Mouse (Mus musculus) liver, embryonic 13.5 days (tissue): ENCODE data around the gene Adh5. TPM values are rescaled to one million over a fixed set of nuclear protein-coding genes. Genes with fewer than 3 reads are reported as not detected.
"Not testable (repeated sequence)": the region's sequence is repeated elsewhere in the genome, so short reads cannot be mapped to it uniquely, and the experiment has no call there.

ENCODE experiments used
- ATAC-seq: fragments of 200-750 bp; cut with Nextera tagmentation; 2 replicates; pipeline ENCODE4 v1.8.0; 2017; ENCODE audit warnings: low read depth, mild to moderate bottlenecking, moderate number of reproducible peaks, moderate library complexity
- DNase-seq: peaks from one replicate; pipeline ENCODE4 v3.0.0; 2022
- H3K27ac ChIP-seq: fragments of 300-500 bp; sonication (generic); 2 replicates; pipeline ENCODE4 v1.5.1; 2015; ENCODE audit warnings: moderate library complexity, mild to moderate bottlenecking, inconsistent platforms
- H3K27me3 ChIP-seq: fragments of 300-500 bp; sonication (generic); 2 replicates; pipeline ENCODE4 v1.6.1; 2015; ENCODE audit warnings: mild to moderate bottlenecking, inconsistent platforms
- H3K36me3 ChIP-seq: fragments of 300-500 bp; sonication (generic); 2 replicates; pipeline ENCODE4 v1.6.1; 2015; ENCODE audit warnings: mild to moderate bottlenecking, inconsistent platforms
- H3K4me1 ChIP-seq: fragments of 300-500 bp; sonication (generic); replicated peaks from 2 replicates; pipeline ENCODE4 v1.6.1; 2015; ENCODE audit warnings: inconsistent platforms
- H3K4me2 ChIP-seq: fragments of 300-500 bp; sonication (generic); 2 replicates; pipeline ENCODE4 v1.6.1; 2015; ENCODE audit warnings: inconsistent platforms, mild to moderate bottlenecking, moderate library complexity
- H3K4me3 ChIP-seq: fragments of 300-500 bp; sonication (generic); replicated peaks from 2 replicates; pipeline ENCODE4 v1.5.1; 2015; ENCODE audit warnings: mild to moderate bottlenecking, inconsistent platforms
- H3K9ac ChIP-seq: fragments of 300-500 bp; sonication (generic); 2 replicates; pipeline ENCODE4 v1.6.1; 2015; ENCODE audit warnings: mild to moderate bottlenecking, inconsistent platforms
- H3K9me3 ChIP-seq: fragments of 300-500 bp; sonication (generic); replicated peaks from 2 replicates; pipeline ENCODE4 v1.6.1; 2016; ENCODE audit warnings: inconsistent platforms
- WGBS: fragments of 180-500 bp; shearing (Covaris S2); methylation state at CpG from one replicate; pipeline ENCODE4 v1.1.7; 2015; ENCODE audit not compliant: insufficient replicate concordance; 5-methylcytosine and 5-hydroxymethylcytosine counted together
- polyA plus RNA-seq: library from polyadenylated mRNA; unstranded; fragments of >200 nt; fragmentation: Nextera tagmentation; extraction: Ambion mirVana; gene quantifications from 2 replicates; pipeline ENCODE4 v1.2.1, GENCODE M21; 2015

Gene Adh5
- polyA plus RNA-seq, 1 experiment from 2014 or later: 89.4 TPM

- no peak overlapping the region for H3K4me3 ChIP-seq
- peaks cover 4% of the 10 kb centered on the region; the same call in 1 of the 2 replicates for H3K4me1 ChIP-seq
- no peak overlapping the region for H3K9ac ChIP-seq
- ATAC-seq: no peak
- H3K4me2 ChIP-seq: no peak overlapping the region
- H3K36me3 ChIP-seq: peaks cover 95% of the 10 kb centered on the region
- WGBS: 78% methylated on average over 3 of the region's 3 CpGs
- DNase-seq: no peak
- no peaks in the 10 kb centered on the region for H3K9me3 ChIP-seq
- no peak overlapping the region for H3K27ac ChIP-seq
- H3K27me3 ChIP-seq: no peaks in the 10 kb centered on the region
These were observed 18.9 kb downstream of the Adh5 start for GRCm38 (mm10) chr3:138461832-138462231.

DNA sequence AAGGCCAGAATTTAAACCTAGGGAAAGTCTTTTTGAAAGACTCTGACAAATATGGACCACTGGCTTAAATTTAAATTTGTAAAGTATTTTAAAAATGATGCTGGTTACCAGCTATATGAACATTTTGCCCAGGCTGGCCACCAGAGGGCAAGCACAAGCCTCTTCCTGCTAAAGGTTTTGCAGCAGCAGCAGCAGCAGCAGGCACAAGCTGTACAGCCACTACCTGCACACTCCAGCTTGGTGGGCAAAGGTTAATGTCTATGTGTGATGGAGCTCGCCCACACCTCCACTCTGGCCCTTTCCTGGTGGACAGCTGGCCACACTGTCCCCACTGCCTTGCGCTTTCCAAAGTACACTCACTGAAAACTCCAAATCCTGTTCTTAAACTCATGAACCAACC lies 20.2 kb downstream of the Adh5 start:
- Histone ChIP-seq H3K9ac (no peak overlapping the region), H3K4me2 (no peak overlapping the region), H3K27ac (no peak overlapping the region), H3K27me3 (no peaks in the 10 kb centered on the region), H3K4me1 (peaks cover 4% of the 10 kb centered on the region; the same call in 1 of the 2 replicates), H3K4me3 (no peak overlapping the region), H3K9me3 (no peaks in the 10 kb centered on the region), H3K36me3 (peaks cover 93% of the 10 kb centered on the region)
- ATAC-seq (peak; percentile 67), DNase-seq (no peak)
- 66% methylated on average over 2 of the region's 2 CpGs for WGBS

- Histone ChIP-seq H3K36me3 (peaks cover 93% of the 10 kb centered on the region), H3K9me3 (no peaks in the 10 kb centered on the region), H3K4me1 (peaks cover 4% of the 10 kb centered on the region; the same call in 1 of the 2 replicates), H3K27me3 (no peaks in the 10 kb centered on the region), H3K27ac (0 out of 2 replicates have a peak overlapping the region, but pooled peaks have one; percentile 13), H3K4me2 (no peak overlapping the region), H3K4me3 (no peak overlapping the region), H3K9ac (no peak overlapping the region)
- 81% methylated on average over 6 of the region's 6 CpGs for WGBS
- DNase-seq (no peak), ATAC-seq (peak; percentile 38)
These were observed 20.9 kb downstream of the Adh5 start for GRCm38 (mm10) chr3:138463807-138464206.

DNA sequence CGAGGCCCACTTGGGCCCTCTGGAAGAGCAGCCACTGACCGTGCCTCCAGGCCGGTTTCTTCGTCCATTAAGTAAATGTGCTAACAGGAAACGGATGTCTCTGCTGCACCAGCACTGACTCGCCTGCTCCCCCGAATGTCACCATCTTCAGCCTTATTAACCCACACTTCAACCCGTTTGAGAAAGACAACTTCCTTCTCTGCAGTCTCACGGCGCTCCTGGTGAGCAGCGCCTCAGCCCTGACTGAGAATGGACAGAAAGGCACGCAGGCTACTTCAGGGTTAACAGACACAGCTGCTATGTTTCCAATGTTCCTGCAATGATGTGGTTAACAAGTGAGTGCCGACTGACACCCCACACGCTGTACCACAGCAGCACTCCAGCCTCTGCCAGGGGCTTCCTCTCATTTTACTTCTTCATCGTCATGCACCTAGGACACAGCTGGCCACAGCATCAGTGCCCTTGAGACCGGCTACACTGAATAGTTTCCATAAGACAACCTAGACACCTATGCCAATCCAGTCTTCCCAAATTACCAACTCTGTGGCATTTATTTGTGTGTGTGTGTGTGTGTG lies 21.8 kb downstream of the Adh5 start:
- no peak overlapping the region for H3K27ac ChIP-seq
- H3K4me1 ChIP-seq: peaks cover 4% of the 10 kb centered on the region; the same call in 1 of the 2 replicates
- WGBS: 70% methylated on average over 16 of the region's 16 CpGs

GRCm38 (mm10) chr3:138466656-138467055 lies 23.8 kb downstream of the Adh5 start:
- not testable (repeated sequence) for H3K9ac ChIP-seq, H3K27ac ChIP-seq, H3K4me2 ChIP-seq, H3K9me3 ChIP-seq, H3K4me1 ChIP-seq, DNase-seq, H3K27me3 ChIP-seq, ATAC-seq, H3K4me3 ChIP-seq
- 90% methylated on average over 1 of the region's 1 CpGs for WGBS
- peaks cover 90% of the 10 kb centered on the region for H3K36me3 ChIP-seq

More for the DNA sequence above, 21.8 kb downstream of the Adh5 start:
- H3K4me3 ChIP-seq: no peak overlapping the region
- peaks cover 95% of the 10 kb centered on the region for H3K36me3 ChIP-seq
- H3K4me2 ChIP-seq: no peak overlapping the region
- peak; percentile 18; the same call in 1 of the 2 replicates for ATAC-seq
- no peak for DNase-seq
- no peaks in the 10 kb centered on the region for H3K27me3 ChIP-seq
- H3K9me3 ChIP-seq: no peaks in the 10 kb centered on the region
- no peak overlapping the region for H3K9ac ChIP-seq

DNA sequence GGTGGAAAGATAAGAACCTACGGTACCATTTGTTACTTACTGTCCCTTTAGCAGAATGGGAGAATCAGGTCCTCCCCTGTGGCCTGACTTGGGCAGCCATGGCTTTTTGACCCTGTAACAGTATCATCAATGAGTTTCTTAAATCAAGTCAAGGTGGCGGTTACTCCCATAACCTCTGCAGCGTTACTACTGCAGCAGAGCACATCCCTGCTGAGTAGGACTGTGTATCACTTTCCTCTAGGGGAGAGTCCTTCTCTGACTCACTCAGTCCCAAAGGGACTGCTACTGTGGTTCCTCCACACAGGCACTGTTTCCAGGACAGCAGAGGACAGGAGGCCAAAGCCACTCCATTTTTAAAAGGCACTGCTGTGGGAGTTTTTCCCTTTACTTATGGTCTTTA lies 28.2 kb downstream of the Adh5 start:
- no peaks in the 10 kb centered on the region for H3K27me3 ChIP-seq
- no peaks in the 10 kb centered on the region for H3K4me1 ChIP-seq
- H3K9ac ChIP-seq: no peak overlapping the region
- no peak overlapping the region for H3K4me3 ChIP-seq
- peaks cover 82% of the 10 kb centered on the region for H3K36me3 ChIP-seq
- 69% methylated on average over 3 of the region's 3 CpGs for WGBS
- H3K9me3 ChIP-seq: no peaks in the 10 kb centered on the region
- no peak overlapping the region for H3K4me2 ChIP-seq
- ATAC-seq (no peak), DNase-seq (no peak)
- no peak overlapping the region for H3K27ac ChIP-seq

DNA sequence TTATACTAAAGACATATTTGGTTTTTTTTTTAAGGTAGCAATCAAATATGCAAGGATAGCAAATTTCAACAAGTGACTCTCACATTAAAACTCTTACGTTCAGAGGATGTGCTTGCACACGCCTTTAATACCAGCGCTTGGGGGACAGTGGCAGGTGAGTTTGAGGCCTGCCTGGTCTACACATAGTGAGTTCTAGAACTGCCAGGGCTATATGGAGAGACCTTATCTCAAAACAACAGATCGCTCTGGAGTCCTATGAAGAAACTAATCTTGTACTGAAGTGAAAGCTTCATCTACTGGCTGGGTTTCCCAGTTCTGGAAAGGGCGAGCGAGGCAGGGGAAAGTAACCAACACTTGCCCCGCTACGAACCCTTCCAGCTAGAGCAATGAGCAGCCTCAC lies 36.6 kb downstream of the Adh5 start:
- H3K4me1 ChIP-seq: peaks cover 33% of the 10 kb centered on the region
- WGBS: 54% methylated on average over 8 of the region's 8 CpGs
- DNase-seq (peak; percentile 18), ATAC-seq (peak; percentile 79)
- H3K9me3 ChIP-seq: no peaks in the 10 kb centered on the region
- H3K36me3 ChIP-seq: peaks cover 60% of the 10 kb centered on the region
- no peak overlapping the region for H3K4me2 ChIP-seq
- H3K9ac ChIP-seq: no peak overlapping the region
- no peak overlapping the region for H3K27ac ChIP-seq
- no peak overlapping the region for H3K4me3 ChIP-seq
- no peaks in the 10 kb centered on the region for H3K27me3 ChIP-seq

DNA sequence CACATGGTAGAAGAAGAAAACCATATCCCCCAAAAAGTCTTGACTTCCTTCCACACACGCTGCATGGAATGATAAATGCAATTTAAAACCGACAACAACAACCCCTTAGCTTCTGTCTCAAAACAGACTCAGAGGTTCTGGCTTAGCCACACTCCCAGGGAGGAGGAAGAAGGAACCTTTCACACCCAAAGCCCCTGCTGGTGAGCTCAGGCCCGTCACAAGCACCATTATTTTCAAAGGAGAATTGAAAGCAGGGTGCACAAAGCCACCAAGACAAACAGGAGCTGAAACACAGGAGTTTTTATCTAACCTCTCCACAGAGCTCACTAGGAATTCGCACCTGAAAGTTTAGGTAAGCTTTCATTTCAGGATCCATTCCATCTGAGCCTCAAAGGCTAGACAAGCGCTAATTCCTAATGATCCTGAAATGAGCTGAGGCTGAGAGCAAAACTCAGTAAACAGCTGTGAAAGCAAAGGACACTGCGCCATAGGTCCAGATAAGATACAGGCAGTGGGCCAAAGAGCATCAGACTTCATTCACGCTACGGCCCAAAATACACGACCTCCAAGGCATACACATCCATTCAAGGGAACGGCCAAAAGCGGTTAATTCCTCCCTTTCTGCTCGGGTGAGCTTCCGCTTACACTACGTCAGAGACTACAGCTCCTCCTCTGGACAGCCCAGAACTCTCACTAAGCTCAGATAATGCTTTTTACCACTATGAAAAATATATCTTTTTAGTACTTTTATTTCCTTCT lies 38.8 kb downstream of the Adh5 start:
- WGBS: 66% methylated on average over 14 of the region's 14 CpGs
- H3K36me3 ChIP-seq: peaks cover 60% of the 10 kb centered on the region
- H3K4me3 ChIP-seq: no peak overlapping the region
- H3K4me1 ChIP-seq: peaks cover 40% of the 10 kb centered on the region
- ATAC-seq (no peak), DNase-seq (no peak)
- no peak overlapping the region for H3K9ac ChIP-seq
- H3K27me3 ChIP-seq: no peaks in the 10 kb centered on the region
- H3K27ac ChIP-seq: peak overlapping the region; percentile 34; the same call in 1 of the 2 replicates
- no peaks in the 10 kb centered on the region for H3K9me3 ChIP-seq
- H3K4me2 ChIP-seq: no peak overlapping the region

- Histone ChIP-seq H3K9me3 (no peaks in the 10 kb centered on the region), H3K36me3 (peaks cover 60% of the 10 kb centered on the region)
- 77% methylated on average over 2 of the region's 2 CpGs for WGBS
These were observed 40.3 kb downstream of the Adh5 start for GRCm38 (mm10) chr3:138483240-138483639.

GRCm38 (mm10) chr3:138488584-138489326 lies 45.9 kb downstream of the Adh5 start:
- Histone ChIP-seq H3K4me2 (peak overlapping the region; percentile 72), H3K27me3 (no peaks in the 10 kb centered on the region), H3K4me1 (peaks cover 30% of the 10 kb centered on the region), H3K9ac (peak overlapping the region; percentile 94), H3K4me3 (peak overlapping the region; percentile 93), H3K27ac (peak overlapping the region; percentile 80), H3K9me3 (no peaks in the 10 kb centered on the region), H3K36me3 (peaks cover 22% of the 10 kb centered on the region)
- DNase-seq: peak; percentile 9
- under 1% methylated on average over 57 of the region's 61 CpGs for WGBS
- ATAC-seq: peak; percentile 70

More at GRCm38 (mm10) chr3:138483240-138483639, 40.3 kb downstream of the Adh5 start:
- no peak overlapping the region for H3K27ac ChIP-seq
- ATAC-seq: no peak
- no peaks in the 10 kb centered on the region for H3K27me3 ChIP-seq
- no peak overlapping the region for H3K4me2 ChIP-seq
- H3K4me1 ChIP-seq: peaks cover 52% of the 10 kb centered on the region
- DNase-seq: no peak
- H3K9ac ChIP-seq: no peak overlapping the region
- H3K4me3 ChIP-seq: no peak overlapping the region

GRCm38 (mm10) chr3:138489327-138490033 lies 46.6 kb downstream of the Adh5 start, which contains the start of gene Metap1:
Gene Metap1 (minus strand): TSS chr3:138489515.
- Histone ChIP-seq H3K4me2 (peak within 1 kb of the TSS; percentile 87), H3K4me3 (peak within 1 kb of the TSS; percentile 93), H3K9me3 (no peaks in the 10 kb centered on the region), H3K9ac (peak within 1 kb of the TSS; percentile 94), H3K36me3 (peaks cover 17% of the 10 kb centered on the region), H3K27me3 (no peaks in the 10 kb centered on the region), H3K27ac (peak within 1 kb of the TSS; percentile 80), H3K4me1 (peaks cover 33% of the 10 kb centered on the region)
- ATAC-seq (peak; percentile 99), DNase-seq (peak; percentile 92)
- WGBS: under 1% methylated on average over 36 of the region's 65 CpGs
